Mouse (Mus musculus) heart, postnatal 10 days (tissue): ENCODE data around the gene Ndufa3. TPM values are rescaled to one million over a fixed set of nuclear protein-coding genes. Genes with fewer than 3 reads are reported as not detected.
A peak's percentile ranks its signal among the peaks of the same experiment; 100 is the strongest.
"Not testable (repeated sequence)": the region's sequence is repeated elsewhere in the genome, so short reads cannot be mapped to it uniquely, and the experiment has no call there.

Experiments
- DNase-seq, 2 experiments: peaks; one replicate each; pipeline ENCODE4 v3.0.0; 2021
- intact Hi-C: fragments of 180-260 bp; cut with DNase I; formaldehyde crosslinking; loops from one replicate; pipeline ENCODE4 v1.15.1; 2025
- total RNA-seq, 2 experiments: library from RNA; stranded (reverse); gene quantifications; 2 replicates each; pipeline ENCODE4 v1.2.3; 2021

The Ndufa3 gene
- total RNA-seq, result 1,000 to 10,000 TPM; 1,653 to 1,740 TPM

DNA sequence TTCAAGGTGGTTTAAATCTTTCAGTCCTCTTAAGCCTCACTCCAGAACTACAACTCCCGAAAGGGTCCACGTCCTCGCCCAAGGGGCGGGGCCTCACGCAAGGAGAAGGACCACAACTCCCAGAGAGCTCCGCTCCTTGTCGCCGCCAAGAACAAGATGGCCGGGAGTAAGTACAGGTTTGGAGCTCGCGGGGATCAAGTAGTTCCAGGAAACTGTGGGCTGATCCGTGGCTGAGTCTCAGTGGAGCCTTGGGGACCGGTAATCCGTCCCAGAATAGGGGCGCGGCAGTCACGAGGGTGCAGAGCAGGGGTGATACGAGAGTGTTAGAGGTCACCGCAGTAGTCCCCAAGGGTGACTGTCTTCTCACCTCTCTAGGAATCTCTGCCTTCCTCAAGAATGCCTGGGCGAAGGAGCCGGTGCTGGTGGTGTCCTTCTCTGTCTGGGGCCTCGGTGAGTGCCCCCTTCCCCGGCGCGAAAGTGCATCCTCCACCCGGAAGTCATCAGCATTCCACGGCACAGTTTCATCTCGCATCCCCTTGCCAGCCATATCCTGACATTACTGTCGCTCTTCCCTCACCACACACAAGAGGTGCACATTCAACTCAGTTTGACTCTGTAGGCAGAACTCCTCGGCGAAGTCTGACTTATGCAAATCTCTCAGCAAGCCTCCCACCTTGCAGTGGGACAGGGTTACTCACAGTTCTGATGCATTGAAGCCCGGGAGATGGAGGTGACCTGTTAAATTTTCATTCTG, at the start of gene Ndufa3:
Ndufa3 (plus strand) TSS at position 132 of the 754 bp plus-strand sequence.
- peak; percentile 90 to 91 for DNase-seq
- intact Hi-C loops, result no loop called here

DNA sequence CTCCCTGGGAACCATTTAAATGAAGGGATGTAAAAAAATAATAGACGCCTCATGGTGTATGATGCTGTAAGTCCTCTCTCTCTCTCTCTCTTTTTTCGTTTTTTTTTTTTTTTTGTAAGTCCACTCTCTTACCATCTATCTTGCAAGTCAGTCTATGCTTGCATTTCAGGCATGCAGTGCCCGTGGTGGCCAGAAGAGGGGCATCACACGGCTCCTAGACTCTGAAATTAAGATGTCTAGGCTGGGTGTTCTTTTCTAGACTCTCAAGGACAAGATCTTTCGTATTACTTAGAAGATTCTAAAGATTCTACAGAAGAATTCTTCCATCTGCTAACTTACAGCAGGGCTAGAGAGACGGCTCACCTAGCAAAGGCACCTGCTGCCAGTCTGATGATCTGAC, 47.4 kb upstream of the Ndufa3 start:
- DNase-seq, result no peak
- intact Hi-C loops, result no loop called here

DNA sequence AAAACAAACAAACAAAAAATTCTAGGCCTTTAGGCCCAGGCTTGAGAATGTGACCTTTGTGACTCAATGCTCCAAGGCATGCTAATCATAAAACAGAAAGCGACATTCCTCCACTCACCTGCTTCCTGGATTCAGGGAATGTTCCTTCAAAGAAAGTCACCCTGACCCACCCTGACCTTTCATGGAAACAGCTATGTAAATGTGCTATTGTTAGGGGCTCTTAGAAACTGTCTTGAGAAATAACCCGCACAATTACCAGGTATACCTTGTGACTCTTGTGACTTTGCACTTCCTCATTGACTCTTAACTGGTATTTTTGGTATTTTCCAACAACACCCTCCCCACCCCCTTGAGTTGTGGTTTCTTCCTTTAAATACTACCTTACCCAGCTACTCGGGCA, 46.6 kb upstream of the Ndufa3 start:
- DNase-seq, intact Hi-C loops: not testable (repeated sequence)

DNA sequence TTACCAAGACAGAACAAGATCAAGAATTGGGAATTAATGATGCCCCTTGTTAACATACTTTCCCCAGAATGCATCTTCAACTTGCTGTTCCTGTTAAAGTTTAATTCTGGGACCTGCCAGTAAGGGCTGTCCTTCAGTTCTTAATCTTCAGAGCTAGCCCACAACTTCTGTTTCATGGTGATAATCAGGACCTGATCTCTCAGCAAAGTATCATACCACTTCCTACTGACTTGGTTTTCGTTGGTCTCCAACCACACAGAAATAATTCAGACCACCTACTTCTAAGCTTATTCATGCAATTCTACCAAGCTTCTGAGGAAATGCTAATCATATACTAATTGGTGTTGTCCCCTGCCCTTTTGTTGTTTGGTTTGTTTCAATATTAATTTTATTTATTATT, 45.3 kb upstream of the Ndufa3 start:
- no peak for DNase-seq
- intact Hi-C loops, result no loop called here

DNA sequence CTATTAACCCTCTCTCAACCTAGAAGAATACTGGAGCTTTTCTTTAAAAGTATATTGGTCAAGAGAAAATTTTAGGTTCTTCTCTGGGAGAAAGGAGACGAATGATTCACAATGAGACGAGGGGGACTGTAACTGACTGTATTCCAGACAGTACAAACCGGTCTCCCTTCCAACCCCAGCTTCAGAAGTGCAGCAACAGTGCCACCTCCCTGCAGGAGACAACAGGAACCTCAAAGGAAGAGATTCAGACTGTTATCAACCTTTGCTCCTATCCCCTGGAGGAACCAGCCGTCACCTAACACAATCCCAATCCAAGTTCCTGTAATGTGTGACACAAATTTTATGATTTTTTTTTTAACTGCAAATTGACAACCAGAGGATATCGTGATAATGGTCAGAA, 43.0 kb upstream of the Ndufa3 start:
- DNase-seq, result no peak
- intact Hi-C loops, result no loop called here

GRCm38 (mm10) chr7:3576354-3577124, 40.6 kb upstream of the Ndufa3 start:
- no peak for DNase-seq
- intact Hi-C loops, result no loop called here

- intact Hi-C loops, result no loop called here
Observed at GRCm38 (mm10) chr7:3578196-3578595, 39.0 kb upstream of the Ndufa3 start.

DNA sequence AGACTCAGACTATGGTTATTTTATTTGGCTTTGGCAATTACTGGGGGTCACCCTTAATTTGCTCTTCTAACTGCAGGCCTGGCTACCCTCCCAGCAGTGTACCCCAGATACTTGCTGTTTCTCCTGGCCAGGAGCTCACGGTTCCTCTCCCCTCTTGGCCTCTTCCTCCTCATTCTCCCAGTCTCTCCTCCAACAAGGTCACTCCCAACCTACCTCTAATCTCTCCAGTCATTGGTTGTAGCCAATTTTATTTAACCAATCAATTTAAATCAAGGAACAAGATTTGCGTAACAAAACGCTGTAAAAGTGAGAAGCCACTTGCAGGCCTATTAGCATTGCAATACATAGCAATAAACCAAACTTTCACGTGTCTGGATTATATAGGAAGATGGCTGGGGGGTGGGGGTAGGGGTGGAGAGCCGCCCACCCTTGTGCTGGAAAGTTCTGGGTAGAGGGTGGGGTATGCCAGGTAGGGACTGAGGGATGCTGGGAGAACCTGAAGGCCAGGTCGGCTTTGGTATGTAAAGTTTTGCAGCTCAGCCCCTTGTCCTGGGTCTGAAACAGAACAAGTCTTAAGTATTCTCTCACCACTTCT, 38.1 kb upstream of the Ndufa3 start:
- DNase-seq, result no peak
- intact Hi-C loops, result no loop called here

More at GRCm38 (mm10) chr7:3578196-3578595, 39.0 kb upstream of the Ndufa3 start:
- no peak for DNase-seq

DNA sequence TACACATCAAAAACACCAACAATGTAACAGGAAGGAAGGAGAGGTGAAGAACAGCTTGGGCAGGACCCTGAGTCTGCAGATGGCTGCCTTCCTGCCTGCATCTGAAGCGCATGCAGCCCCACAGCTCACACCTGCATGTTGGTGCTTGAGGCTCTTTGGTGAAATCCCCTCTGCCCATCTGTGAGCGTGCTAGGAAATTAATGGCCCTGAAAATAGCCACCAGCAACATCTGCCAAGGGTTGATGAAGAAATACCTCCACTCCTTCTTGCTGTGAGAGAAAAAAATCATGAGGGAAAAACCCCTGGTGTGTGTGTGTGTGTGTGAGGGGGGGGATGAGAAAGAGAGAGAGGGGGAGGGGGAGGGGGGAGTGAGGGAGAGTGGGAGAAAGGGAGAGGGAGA, 37.1 kb upstream of the Ndufa3 start:
- no peak for DNase-seq
- intact Hi-C loops, result no loop called here

DNA sequence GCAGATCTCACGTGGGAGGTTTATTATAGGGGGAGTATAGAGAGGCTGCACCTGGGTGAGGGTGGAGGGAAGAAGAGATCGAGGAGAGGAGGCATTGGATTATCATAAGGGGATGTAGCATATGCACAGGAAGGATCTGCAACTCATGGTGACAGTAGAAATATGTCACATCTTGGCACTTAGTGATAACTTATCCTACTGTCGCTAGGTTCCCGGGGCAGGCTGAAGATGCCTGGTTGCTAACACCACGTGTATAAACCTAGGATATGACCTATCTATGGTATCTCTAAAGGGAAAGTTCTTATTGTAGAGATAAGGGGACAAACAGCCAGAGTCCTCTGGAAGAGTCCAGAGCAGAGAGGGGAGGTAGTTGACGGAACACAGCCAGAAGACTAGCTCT, 31.4 kb upstream of the Ndufa3 start:
- intact Hi-C loops, result no loop called here
- no peak for DNase-seq

DNA sequence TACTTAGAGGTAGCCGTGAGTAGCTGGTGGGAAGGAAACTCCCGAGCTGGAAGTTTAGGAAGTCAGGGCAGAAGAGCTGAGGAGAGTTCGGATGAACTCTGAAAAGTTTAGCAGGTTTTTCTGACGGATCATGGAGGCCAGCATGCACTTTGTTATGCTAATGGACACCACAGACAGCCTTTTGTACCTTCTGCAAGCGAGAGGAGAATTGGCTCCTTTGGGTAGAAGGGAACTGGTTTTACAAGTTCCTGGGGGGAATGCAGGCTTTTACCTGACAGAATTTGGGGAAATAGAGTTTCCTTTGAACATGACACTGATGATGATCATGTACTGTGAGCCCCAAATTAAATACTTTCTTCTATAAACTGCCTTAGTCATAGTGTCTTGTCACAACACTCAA, 30.9 kb upstream of the Ndufa3 start:
- no peak for DNase-seq
- intact Hi-C loops, result no loop called here

DNA sequence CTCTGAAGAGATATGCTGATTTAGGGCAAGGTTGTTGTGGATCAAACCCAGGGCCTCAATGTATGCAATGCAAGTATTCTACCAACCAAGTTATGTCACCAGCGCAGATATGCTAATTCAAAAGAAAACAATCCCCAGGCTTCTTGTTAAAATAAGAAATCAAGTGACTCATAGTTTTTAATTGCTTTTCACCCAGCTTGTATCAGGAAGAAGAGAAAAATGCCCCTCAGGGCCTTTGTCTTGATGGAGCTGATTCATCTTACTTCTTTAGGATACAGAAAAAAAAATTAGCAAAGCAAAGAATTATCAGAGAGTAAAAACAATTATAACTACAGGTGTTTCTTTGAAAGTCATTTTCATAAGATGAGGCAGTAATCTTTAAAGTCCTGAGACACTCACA, 29.9 kb upstream of the Ndufa3 start:
- no peak for DNase-seq
- intact Hi-C loops, result no loop called here

GRCm38 (mm10) chr7:3590550-3590949, 26.6 kb upstream of the Ndufa3 start:
- DNase-seq, result no peak
- intact Hi-C loops, result no loop called here

- no peak for DNase-seq
- intact Hi-C loops, result no loop called here
Observed at GRCm38 (mm10) chr7:3591534-3591933, 25.6 kb upstream of the Ndufa3 start.

DNA sequence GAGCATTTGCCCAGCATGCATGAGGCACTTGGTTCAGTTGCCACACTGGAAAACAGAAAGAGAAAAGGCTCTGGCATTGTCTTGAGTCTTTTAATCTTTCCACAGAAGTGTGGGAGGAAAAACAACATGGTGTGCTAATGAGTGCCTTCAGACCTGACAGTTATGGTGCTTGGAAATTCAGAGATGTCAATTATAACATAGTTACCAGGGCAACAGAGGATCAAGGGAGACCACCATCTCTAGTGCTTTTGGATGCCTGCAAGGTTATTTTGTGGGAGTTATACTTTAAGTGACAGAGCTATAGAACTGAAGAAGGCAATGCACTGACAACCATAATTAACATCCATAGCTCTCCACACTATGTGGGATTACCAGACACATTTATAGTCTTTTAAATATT, 23.3 kb upstream of the Ndufa3 start:
- DNase-seq, result no peak
- intact Hi-C loops, result no loop called here

DNA sequence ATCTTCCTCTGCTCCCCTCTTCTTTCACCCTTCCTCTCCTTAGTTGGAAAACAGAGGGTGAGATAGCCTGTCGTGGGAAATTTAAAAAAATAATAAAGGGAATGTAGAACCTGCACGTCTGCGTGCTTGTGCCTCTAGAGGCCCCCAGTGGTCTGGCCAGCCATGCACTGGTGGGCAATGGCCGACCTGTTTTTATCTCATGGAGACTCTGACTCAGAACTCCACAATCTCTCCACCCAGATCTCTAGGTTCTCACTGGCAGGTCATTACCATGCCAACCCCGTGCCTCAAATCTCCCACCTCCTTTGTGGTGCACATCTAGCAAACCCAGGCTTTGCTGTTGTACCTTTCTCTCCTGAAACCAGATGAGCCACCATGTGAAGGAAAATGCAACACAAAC, 22.5 kb upstream of the Ndufa3 start:
- DNase-seq, result no peak
- intact Hi-C loops, result no loop called here

GRCm38 (mm10) chr7:3595146-3595545, 22.0 kb upstream of the Ndufa3 start:
- DNase-seq, result peak; percentile 8 to 36
- intact Hi-C loops, result no loop called here

- DNase-seq, intact Hi-C loops: not testable (repeated sequence)
Observed at GRCm38 (mm10) chr7:3597755-3598154, 19.4 kb upstream of the Ndufa3 start.

DNA sequence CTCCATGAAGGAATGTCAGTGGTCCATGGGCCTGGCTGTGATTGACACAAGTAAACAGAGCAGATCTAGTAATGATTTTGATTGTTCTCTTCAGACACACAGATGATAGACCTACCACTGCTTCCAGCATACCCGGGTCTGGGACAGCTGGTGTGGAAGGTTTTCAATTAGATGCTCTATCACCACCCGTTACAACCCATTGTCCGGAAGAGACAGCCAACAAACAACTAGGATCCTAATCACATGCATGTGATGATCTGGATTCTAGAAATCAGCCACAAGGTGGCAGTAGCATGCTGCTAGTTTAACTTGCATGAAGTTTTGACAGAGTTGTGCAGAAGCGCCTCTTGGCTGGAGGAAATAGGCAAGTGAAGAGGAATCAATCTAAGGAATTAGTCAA, 16.1 kb upstream of the Ndufa3 start:
- intact Hi-C loops, result loop anchor here (2.0 kb wide), 1 partner anchor 378 kb away; no protein-coding TSS in a partner anchor

GRCm38 (mm10) chr7:3606798-3607197, 10.4 kb upstream of the Ndufa3 start:
- intact Hi-C loops, result loop anchor here (5.0 kb wide), 1 partner anchor 821 kb away; no protein-coding TSS in a partner anchor
- peak; percentile 56 to 61 for DNase-seq

More for the DNA sequence above, 16.1 kb upstream of the Ndufa3 start:
- peak; percentile 75 to 85 for DNase-seq

GRCm38 (mm10) chr7:3607391-3607790, 9.8 kb upstream of the Ndufa3 start:
- intact Hi-C loops, result loop anchor here (5.0 kb wide), 1 partner anchor 820 kb away; no protein-coding TSS in a partner anchor
- DNase-seq, result no peak
